Mouse (Mus musculus) heart, adult 10 weeks (tissue): ENCODE measurements around the gene Miga1. TPM values are rescaled to one million over a fixed set of nuclear protein-coding genes. Genes with fewer than 3 reads are reported as not detected.

Source experiments
- polyA plus RNA-seq: library from polyadenylated mRNA; stranded (reverse); fragments of 350-450 nt; fragmentation: Illumina TruSeq; extraction: RNeasy Lipid Tissue Mini Kit (QIAGEN cat#74804); gene quantifications from one replicate; pipeline ENCODE4 v1.2.3, GENCODE M21; 2014; ENCODE audit warnings: low read depth, low replicate concordance

The Miga1 gene
- polyA plus RNA-seq, result 12.6 TPM

DNA sequence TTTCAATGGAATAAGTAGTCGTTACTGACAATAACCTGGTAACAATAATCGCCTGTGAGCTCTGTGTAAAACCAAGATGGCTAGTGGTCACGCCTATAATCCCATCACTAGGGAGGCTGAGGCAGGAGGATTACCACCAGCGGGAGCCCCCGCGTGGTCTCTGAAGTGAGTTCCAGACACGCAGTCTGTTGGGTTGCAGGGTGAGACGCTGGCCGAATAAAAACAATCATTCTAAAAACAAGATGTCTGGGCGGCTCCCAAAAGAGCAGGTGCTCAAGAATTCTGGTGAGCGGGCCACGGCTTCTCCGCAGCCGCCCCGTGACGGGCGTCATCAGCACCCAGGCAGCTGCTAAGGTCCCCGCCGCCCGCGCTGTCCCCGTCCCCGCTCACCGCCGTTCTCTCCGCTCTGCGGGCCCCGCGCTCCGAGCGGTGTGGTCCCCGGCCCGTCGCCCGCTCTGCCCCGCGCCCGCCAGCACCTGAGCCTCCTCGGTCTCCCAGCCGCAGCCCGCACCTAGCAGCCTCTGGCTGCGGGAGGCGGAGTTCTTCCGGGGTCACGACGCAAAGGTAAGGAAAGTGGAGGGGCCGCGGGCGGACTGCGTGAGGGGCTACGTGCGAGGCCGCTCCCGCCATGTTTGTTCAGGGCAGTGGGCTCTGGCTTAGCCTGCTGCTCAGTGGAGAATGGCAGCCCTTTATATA is at the start of gene Miga1:
Miga1 (minus strand) TSS at position 546 of the 696 bp plus-strand sequence.

DNA sequence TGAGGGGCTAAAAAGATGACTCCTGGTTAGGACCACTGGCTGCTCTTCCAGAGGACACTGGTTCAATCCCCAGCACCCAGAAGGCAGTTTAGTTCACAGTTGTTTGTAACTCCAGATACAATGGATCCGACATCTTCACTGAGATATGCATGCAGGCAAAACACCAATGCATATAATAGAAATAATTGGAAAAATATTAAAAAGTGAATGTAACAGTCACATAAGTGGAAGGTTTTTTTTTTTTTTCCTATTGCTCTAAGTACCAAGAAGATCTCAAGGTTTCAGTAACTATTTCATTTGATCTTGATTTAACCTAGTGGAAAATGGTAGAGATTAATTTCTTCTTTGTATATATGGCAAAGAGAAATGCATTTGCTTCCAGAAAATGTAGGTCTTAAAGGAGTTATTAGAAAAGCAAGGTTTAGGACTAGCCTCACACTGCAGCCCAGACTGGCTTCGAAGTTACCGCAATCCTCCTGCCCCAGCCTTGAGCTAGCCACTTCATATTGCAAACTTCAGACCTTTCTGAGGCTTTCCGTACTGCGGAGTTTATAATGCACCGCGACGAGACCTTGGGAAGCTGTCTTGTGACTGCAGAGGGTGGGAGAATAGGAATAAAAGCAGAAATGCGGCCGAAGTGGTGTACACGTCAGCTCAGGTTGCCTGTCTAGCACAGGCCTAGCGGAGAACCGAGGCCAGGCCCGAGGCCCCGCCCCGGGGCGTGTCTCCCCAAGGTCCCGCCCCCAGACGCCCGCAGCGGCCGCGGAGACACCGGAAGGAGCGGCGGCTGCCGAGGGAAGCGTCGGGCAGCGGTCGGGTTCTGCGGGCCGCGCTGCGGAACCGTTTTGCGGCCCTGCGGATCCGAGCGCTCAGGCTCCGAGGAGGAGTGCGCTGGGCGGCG is 5.8 kb upstream of the Miga1 start, which contains the start of gene Usp33:
Usp33 (plus strand) TSS at position 747 of the 901 bp plus-strand sequence.

DNA sequence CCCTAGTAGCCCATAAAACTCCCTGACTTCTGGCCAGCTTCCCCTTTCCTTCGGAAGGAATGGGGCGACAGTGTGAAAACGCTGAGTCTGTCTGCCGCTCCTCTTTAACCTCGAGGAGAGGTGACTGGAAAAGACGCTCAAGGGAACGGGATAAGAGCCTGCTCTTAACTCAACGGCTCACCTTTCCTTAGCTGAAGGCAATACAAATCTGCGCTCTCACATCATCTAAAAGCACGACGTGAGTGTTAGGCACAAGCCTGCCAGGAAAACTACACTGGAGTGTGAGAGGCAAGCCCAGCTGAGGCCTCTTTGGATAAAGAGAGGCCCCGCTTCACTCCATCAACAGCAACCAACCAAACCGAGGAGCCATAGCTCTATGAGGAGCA is 74.2 kb downstream of the Miga1 start, which contains the start of gene Nexn:
Nexn (minus strand) TSS at position 315 of the 386 bp plus-strand sequence.

Other genes starting within 250 kb of the Miga1 start
- gene Gipc2, start 174.2 kb downstream of the Miga1 start, polyA plus RNA-seq, result 3.5 TPM
- 109 TPM for gene Dnajb4, start 130.1 kb downstream of the Miga1 start, polyA plus RNA-seq
- 57.9 TPM for gene Fubp1, start 130.0 kb downstream of the Miga1 start, polyA plus RNA-seq
- gene Nexn, start 74.1 kb downstream of the Miga1 start, polyA plus RNA-seq, result 740 TPM
- gene Usp33, start 6.1 kb upstream of the Miga1 start, polyA plus RNA-seq, result 27.8 TPM
- 18.7 TPM for gene Zzz3, start 55.1 kb upstream of the Miga1 start, polyA plus RNA-seq